Mouse (Mus musculus) granulocyte monocyte progenitor cell, adult 5-6 weeks (primary cell): ENCODE measurements around the gene Olfr46. TPM values are rescaled to one million over a fixed set of nuclear protein-coding genes. Genes with fewer than 3 reads are reported as not detected.
"Not testable (repeated sequence)": the region's sequence is repeated elsewhere in the genome, so short reads cannot be mapped to it uniquely, and the experiment has no call there.

Experiments
- ATAC-seq: replicated peaks from 2 replicates; pipeline ENCODE4 v1.8.0; 2016; ENCODE audit warnings: mild to moderate bottlenecking, moderate TSS enrichment, inconsistent platforms; ENCODE audit not compliant: poor library complexity, severe bottlenecking
- total RNA-seq, 2 experiments: library from RNA; stranded (forward) in 1 of 2; stranded (reverse) in 1 of 2; fragments of 200-712, 200-1000 nt in 1 of 2; fragments of >200 nt in 1 of 2; fragmentation: Nextera tagmentation in 1 of 2; gene quantifications; 2 replicates each; pipeline ENCODE4 v1.2.3; 2014 to 2017

Olfr46 gene
- 0.15 TPM in 1 of 2 replicates, not detected in the other for total RNA-seq (2014; fragmentation: Nextera tagmentation)
- total RNA-seq (2017), result under 0.01 TPM in 2 replicates

- not testable (repeated sequence) for ATAC-seq
These were observed at the start of gene Olfr46 for GRCm38 (mm10) chr7:140600969-140601368. Gene Olfr46 (plus strand): TSS chr7:140601269.

DNA sequence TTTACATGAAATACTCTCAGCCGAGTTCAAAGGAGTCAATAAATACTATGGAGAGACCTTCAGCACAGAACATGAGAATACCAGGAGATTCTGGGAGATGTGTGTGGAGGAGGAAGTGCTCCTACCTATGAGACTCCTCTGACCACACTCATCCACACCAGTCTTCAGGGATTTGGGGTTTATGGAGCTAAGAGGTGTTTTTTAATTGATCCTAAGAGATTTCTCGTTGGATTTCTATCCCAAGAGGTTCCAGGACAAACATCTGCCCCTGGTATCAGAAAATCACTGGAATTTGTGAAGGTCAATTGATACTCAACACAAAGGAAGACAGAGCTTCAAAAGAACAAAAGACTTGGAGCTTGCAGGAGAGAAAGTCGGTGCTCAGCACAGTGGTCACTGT, 33.5 kb upstream of the Olfr46 start, which contains the start of gene Olfr538:
TSS of gene Olfr538 (plus strand) at position 301 of the 400 bp plus-strand sequence.
- no peak for ATAC-seq

DNA sequence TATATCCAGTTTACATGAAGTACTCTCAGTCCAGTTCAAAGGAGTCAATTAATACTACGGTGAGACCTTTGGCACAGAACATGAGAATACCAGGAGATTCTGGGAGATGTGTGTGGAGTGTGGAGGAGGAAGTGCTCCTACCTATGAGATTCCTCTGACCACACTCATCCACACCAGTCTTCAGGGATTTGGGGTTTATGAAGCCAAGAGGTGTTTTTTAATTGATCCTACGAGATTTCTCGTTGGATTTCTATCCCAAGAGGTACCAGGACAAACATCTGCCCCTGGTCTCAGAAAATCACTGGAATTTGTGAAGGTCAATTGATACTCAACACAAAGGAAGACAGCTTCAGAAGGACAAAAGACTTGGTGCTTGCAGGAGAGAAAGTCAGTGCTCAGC, 27.6 kb downstream of the Olfr46 start, which contains the start of gene Olfr61:
TSS of gene Olfr61 (plus strand) at position 301 of the 400 bp plus-strand sequence.
- not testable (repeated sequence) for ATAC-seq

GRCm38 (mm10) chr7:140630559-140630958, 29.5 kb downstream of the Olfr46 start:
- no peak for ATAC-seq

DNA sequence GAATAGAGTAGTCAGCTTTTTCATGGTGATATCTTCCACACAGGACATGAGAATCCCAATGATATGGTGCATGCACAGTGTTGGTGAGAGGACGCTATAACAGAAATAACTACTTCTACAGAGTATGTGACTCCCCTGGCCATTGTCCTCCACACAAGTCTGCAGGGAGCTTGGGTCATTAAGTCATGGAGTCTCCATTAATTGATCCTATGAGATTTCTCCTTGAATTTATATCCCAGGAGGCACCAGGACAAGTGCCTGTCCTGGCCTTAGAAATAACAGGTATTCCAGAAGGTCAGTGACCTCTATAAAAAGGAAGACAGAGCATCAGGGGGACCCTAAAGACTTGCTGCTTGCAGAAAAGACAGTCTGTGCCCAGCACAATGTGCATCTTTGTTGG, 45.1 kb downstream of the Olfr46 start, which contains the start of gene Olfr53:
TSS of gene Olfr53 (plus strand) at position 301 of the 400 bp plus-strand sequence.
- ATAC-seq, result no peak

DNA sequence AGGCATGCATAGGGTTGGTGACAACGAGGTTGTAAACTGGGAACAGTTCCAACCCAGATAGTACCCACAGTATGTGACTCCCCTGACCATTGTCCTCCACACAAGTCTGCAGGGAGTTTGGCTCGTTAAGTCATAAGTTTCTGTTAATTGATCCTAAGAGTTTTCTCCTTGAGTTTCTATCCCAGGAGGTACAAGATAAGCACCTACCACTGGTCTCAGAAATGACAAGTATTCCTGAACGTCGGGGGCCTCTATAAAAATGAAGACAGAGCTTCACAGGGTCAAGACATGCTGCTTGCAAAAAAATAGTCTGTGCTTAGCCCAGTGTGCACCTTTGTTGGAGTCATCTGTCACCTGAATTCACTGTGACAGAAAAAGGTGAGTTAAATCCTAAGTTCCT, 58.6 kb downstream of the Olfr46 start, which contains the start of gene Olfr539:
TSS of gene Olfr539 (plus strand) at position 301 of the 400 bp plus-strand sequence.
- no peak for ATAC-seq

Other genes starting within 250 kb of the Olfr46 start
- not detected in 2 replicates for gene Olfr60, start 239.6 kb upstream of the Olfr46 start, total RNA-seq (2014; fragmentation: Nextera tagmentation)
- gene Olfr60, start 239.6 kb upstream of the Olfr46 start, total RNA-seq (2017), result not detected in 2 replicates
- not detected in 2 replicates for gene Olfr530, start 224.9 kb upstream of the Olfr46 start, total RNA-seq (2014; fragmentation: Nextera tagmentation)
- gene Olfr530, start 224.9 kb upstream of the Olfr46 start, total RNA-seq (2017), result not detected in 2 replicates
- gene Olfr531, start 198.4 kb upstream of the Olfr46 start, total RNA-seq (2014; fragmentation: Nextera tagmentation), result not detected in 2 replicates
- not detected in 2 replicates for gene Olfr531, start 198.4 kb upstream of the Olfr46 start, total RNA-seq (2017)
- not detected in 2 replicates for gene Olfr532, start 179.6 kb upstream of the Olfr46 start, total RNA-seq (2014; fragmentation: Nextera tagmentation)
- gene Olfr532, start 179.6 kb upstream of the Olfr46 start, total RNA-seq (2017), result not detected in 2 replicates
- gene Olfr533, start 137.9 kb upstream of the Olfr46 start, total RNA-seq (2014; fragmentation: Nextera tagmentation), result not detected in 2 replicates
- gene Olfr533, start 137.9 kb upstream of the Olfr46 start, total RNA-seq (2017), result not detected in 2 replicates
- not detected in 2 replicates for gene Olfr535, start 117.1 kb upstream of the Olfr46 start, total RNA-seq (2014; fragmentation: Nextera tagmentation)
- gene Olfr535, start 117.1 kb upstream of the Olfr46 start, total RNA-seq (2017), result not detected in 2 replicates
- gene Olfr536, start 93.9 kb upstream of the Olfr46 start, total RNA-seq (2014; fragmentation: Nextera tagmentation), result not detected in 2 replicates
- not detected in 2 replicates for gene Olfr536, start 93.9 kb upstream of the Olfr46 start, total RNA-seq (2017)
- gene Olfr538, start 33.4 kb upstream of the Olfr46 start, total RNA-seq (2014; fragmentation: Nextera tagmentation), result not detected in 2 replicates
- gene Olfr538, start 33.4 kb upstream of the Olfr46 start, total RNA-seq (2017), result not detected in 2 replicates
- not detected in 2 replicates for gene Olfr61, start 27.7 kb downstream of the Olfr46 start, total RNA-seq (2014; fragmentation: Nextera tagmentation)
- gene Olfr61, start 27.7 kb downstream of the Olfr46 start, total RNA-seq (2017), result not detected in 2 replicates
- gene Olfr53, start 45.2 kb downstream of the Olfr46 start, total RNA-seq (2014; fragmentation: Nextera tagmentation), result not detected in 2 replicates
- gene Olfr53, start 45.2 kb downstream of the Olfr46 start, total RNA-seq (2017), result not detected in 2 replicates
- gene Olfr539, start 58.7 kb downstream of the Olfr46 start, total RNA-seq (2014; fragmentation: Nextera tagmentation), result not detected in 2 replicates
- not detected in 2 replicates for gene Olfr539, start 58.7 kb downstream of the Olfr46 start, total RNA-seq (2017)
- not detected in 2 replicates for gene Olfr45, start 80.7 kb downstream of the Olfr46 start, total RNA-seq (2014; fragmentation: Nextera tagmentation)
- not detected in 2 replicates for gene Olfr45, start 80.7 kb downstream of the Olfr46 start, total RNA-seq (2017)
- not detected in 2 replicates for gene Olfr541, start 96.0 kb downstream of the Olfr46 start, total RNA-seq (2014; fragmentation: Nextera tagmentation)
- not detected in 2 replicates for gene Olfr541, start 96.0 kb downstream of the Olfr46 start, total RNA-seq (2017)
- not detected in 2 replicates for gene Cyp2e1, start 162.5 kb downstream of the Olfr46 start, total RNA-seq (2014; fragmentation: Nextera tagmentation)
- not detected in 2 replicates for gene Cyp2e1, start 162.5 kb downstream of the Olfr46 start, total RNA-seq (2017)
- 0.56 and 3.1 TPM in 2 replicates for gene Syce1, start 186.6 kb downstream of the Olfr46 start, total RNA-seq (2014; fragmentation: Nextera tagmentation)
- not detected in 2 replicates for gene Syce1, start 186.6 kb downstream of the Olfr46 start, total RNA-seq (2017)
- gene Zfp941, start 220.9 kb downstream of the Olfr46 start, total RNA-seq (2014; fragmentation: Nextera tagmentation), result 0.58 and 1.4 TPM in 2 replicates
- gene Zfp941, start 220.9 kb downstream of the Olfr46 start, total RNA-seq (2017), result 1.1 and 1.7 TPM in 2 replicates
- gene Urah, start 233.7 kb downstream of the Olfr46 start, total RNA-seq (2014; fragmentation: Nextera tagmentation), result not detected in 2 replicates
- not detected in 2 replicates for gene Urah, start 233.7 kb downstream of the Olfr46 start, total RNA-seq (2017)
- gene Scgb1c1, start 244.3 kb downstream of the Olfr46 start, total RNA-seq (2014; fragmentation: Nextera tagmentation), result not detected in 2 replicates
- gene Scgb1c1, start 244.3 kb downstream of the Olfr46 start, total RNA-seq (2017), result not detected in 2 replicates
- not detected in 2 replicates for gene Odf3, start 246.5 kb downstream of the Olfr46 start, total RNA-seq (2014; fragmentation: Nextera tagmentation)
- not detected in 2 replicates for gene Odf3, start 246.5 kb downstream of the Olfr46 start, total RNA-seq (2017)